Comparison of ENCODE assay signal across 19 mouse cellular contexts in genomic region chr10:84585294-84585650, GRCm38 (mm10). TPM values are rescaled to one million over a fixed set of nuclear protein-coding genes. Genes with fewer than 3 reads are reported as not detected.
DNase-seq lines count a peak whose midpoint lies in the region; ATAC-seq and TF ChIP-seq lines count a peak whose summit lies in the region.
"Had no signal": no experiment of that assay in that cellular context is flagged by ENCODE, and none has a peak within 500 bp of the region (broad histone marks: within the 10 kb centered on the region; RNA-seq: fewer than 3 reads in every experiment).

No protein-coding gene starts in this region.

- no peak overlapping the region for H3K4me2 ChIP-seq in forebrain, embryonic 12.5 days
- H3K4me2 ChIP-seq: embryonic facial prominence, embryonic 12.5 days; heart, embryonic 15.5 days; hindbrain, embryonic 15.5 days had no signal

- no peak overlapping the region for H3K9ac ChIP-seq in heart, adult 2 months (ENCODE audit: low read depth, low read length)
- H3K9ac ChIP-seq in forebrain, embryonic 12.5 days, result no peak overlapping the region
- H3K9ac ChIP-seq: embryonic facial prominence, embryonic 12.5 days; heart, embryonic 15.5 days; hindbrain, embryonic 15.5 days had no signal

- 43% methylated on average over 2 of the region's 2 CpGs for WGBS in heart, adult 2 months
- WGBS in spleen, adult 2 months, result 55% methylated on average over 2 of the region's 2 CpGs
- WGBS in forebrain, embryonic 12.5 days, result 89% methylated on average over 2 of the region's 2 CpGs

- H3K79me2 ChIP-seq in heart, adult 2 months (replicated peaks; ENCODE audit: control insufficient read depth, insufficient read depth, low read length), result peaks cover 8% of the 10 kb centered on the region

- no peaks in the 10 kb centered on the region for H3K9me3 ChIP-seq in forebrain, embryonic 12.5 days
- H3K9me3 ChIP-seq: embryonic facial prominence, embryonic 12.5 days; heart, embryonic 15.5 days; hindbrain, embryonic 15.5 days had no signal

- H3K27me3 ChIP-seq in heart, adult 2 months (ENCODE audit: control insufficient read depth, insufficient read depth, low read length), result no peaks in the 10 kb centered on the region
- no peaks in the 10 kb centered on the region for H3K27me3 ChIP-seq in spleen, adult 2 months (ENCODE audit: control insufficient read depth, insufficient read depth, low read length)
- H3K27me3 ChIP-seq in forebrain, embryonic 12.5 days, result peaks cover 3% of the 10 kb centered on the region; the same call in 1 of the 2 replicates
- H3K27me3 ChIP-seq: CH12.LX; embryonic facial prominence, embryonic 12.5 days; heart, embryonic 15.5 days; hindbrain, embryonic 15.5 days; Patski had no signal

- no peak for TF ChIP-seq EP300 in heart, adult 2 months (IDR thresholded peaks at IDR 0.05; ENCODE audit: insufficient read depth, low read depth, low read length)

- intact Hi-C loops in heart, adult 2 months (cut with DNase I), result no loop called here
- intact Hi-C loops in heart, postnatal 10 days (cut with DNase I), result no loop called here

- DNase-seq in heart, adult 2 months, result no peak
- DNase-seq in heart, postnatal 10 days, result no peak
- DNase-seq in spleen, adult 2 months (ENCODE audit: low read depth in 1 of 2, low spot score in 2 of 2), result no peak
- DNase-seq in spleen, adult 12 weeks (ENCODE audit: low spot score), result no peak
- DNase-seq in right cerebral cortex, postnatal 14 days, result no peak
- no peak for DNase-seq in right cerebral cortex, adult 18-20 months
- DNase-seq: adrenal gland, postnatal 25 days; cerebellum, adult 11 months; cerebellum, adult 9-10 months; gastrocnemius, postnatal 10 days had no signal

- peak overlapping the region; percentile 32 for H3K27ac ChIP-seq in heart, adult 2 months
- H3K27ac ChIP-seq in spleen, adult 2 months (ENCODE audit: insufficient read depth, low read length), result peak overlapping the region; percentile 44; the same call in 1 of the 2 replicates
- no peak overlapping the region for H3K27ac ChIP-seq in forebrain, embryonic 12.5 days
- H3K27ac ChIP-seq: embryonic facial prominence, embryonic 12.5 days; heart, embryonic 15.5 days; hindbrain, embryonic 15.5 days had no signal

- no peak for TF ChIP-seq POLR2A in heart, adult 2 months (IDR thresholded peaks at IDR 0.05; ENCODE audit: insufficient read depth, low read depth, low read length)
- TF ChIP-seq POLR2A in spleen, adult 2 months (IDR thresholded peaks at IDR 0.05; ENCODE audit: low read depth, low read length), result no peak

- peaks cover 30% of the 10 kb centered on the region for H3K4me1 ChIP-seq in heart, adult 2 months (ENCODE audit: control insufficient read depth, insufficient read depth, low read length)
- peaks cover 11% of the 10 kb centered on the region; the same call in 1 of the 2 replicates for H3K4me1 ChIP-seq in spleen, adult 2 months (ENCODE audit: control insufficient read depth, insufficient read depth, insufficient read length)
- H3K4me1 ChIP-seq in forebrain, embryonic 12.5 days, result no peaks in the 10 kb centered on the region
- H3K4me1 ChIP-seq: embryonic facial prominence, embryonic 12.5 days; hindbrain, embryonic 15.5 days had no signal

- no peak for TF ChIP-seq CTCF in heart, adult 2 months (IDR thresholded peaks at IDR 0.05)
- no peak for TF ChIP-seq CTCF in spleen, adult 2 months (IDR thresholded peaks at IDR 0.05; ENCODE audit: extremely low read depth, insufficient read depth, insufficient read length, insufficient replicate concordance)

- ATAC-seq in megakaryocyte, adult 5-6 weeks (ENCODE audit: poor library complexity, severe bottlenecking), result peak; percentile 67
- no peak for ATAC-seq in forebrain, embryonic 12.5 days (ENCODE audit: low FRiP score)
- ATAC-seq: forebrain, embryonic 16.5 days; intestine, postnatal 0 days had no signal

- H3K4me3 ChIP-seq in heart, adult 2 months, result no peak overlapping the region
- H3K4me3 ChIP-seq in spleen, adult 2 months (ENCODE audit: extremely low read depth, insufficient read depth, insufficient read length), result no peak overlapping the region
- no peak overlapping the region for H3K4me3 ChIP-seq in forebrain, embryonic 12.5 days (replicated peaks)
- H3K4me3 ChIP-seq: embryonic facial prominence, embryonic 12.5 days; heart, embryonic 15.5 days; hindbrain, embryonic 15.5 days had no signal

- peaks cover 65% of the 10 kb centered on the region for H3K36me3 ChIP-seq in heart, adult 2 months (ENCODE audit: control insufficient read depth, insufficient read depth, low read length)
- H3K36me3 ChIP-seq in spleen, adult 2 months (ENCODE audit: control insufficient read depth, insufficient read depth, low read length), result peaks cover 16% of the 10 kb centered on the region
- H3K36me3 ChIP-seq in forebrain, embryonic 12.5 days (replicated peaks), result no peaks in the 10 kb centered on the region
- H3K36me3 ChIP-seq: embryonic facial prominence, embryonic 12.5 days had no signal

RNA-seq across cellular contexts. Expression of gene Tcp11l2, which starts 8.8 kb away (rescaled TPM):
- 100 to 1,000 TPM; 118 to 157 TPM for total RNA-seq in heart, adult 2 months (2021)
- polyA plus RNA-seq in heart, adult 2 months (2012; rRNA removed), result 129 and 204 TPM in 2 replicates
- 10 to 100 TPM; 74.1 to 78.3 TPM for total RNA-seq in heart, postnatal 10 days (2021)
- 81.2 and 103 TPM in 2 replicates for polyA plus RNA-seq in spleen, adult 2 months (2012; rRNA removed)
- total RNA-seq in megakaryocyte, adult 5-6 weeks (2015), result 54.8 and 59.3 TPM in 2 replicates
- total RNA-seq in megakaryocyte, adult 5-6 weeks (2017), result 29.7 and 36.1 TPM in 2 replicates
- polyA plus RNA-seq in forebrain, embryonic 12.5 days (2016; fragmentation: Nextera tagmentation; extraction: Ambion mirVana), result 10.3 and 11.0 TPM in 2 replicates

RNA-seq across cellular contexts. Expression of gene Polr3b, which starts 36.8 kb away (rescaled TPM):
- 10 to 100 TPM in 1 of 2 experiments, 1 to 10 TPM in 1; 8.9 to 10.9 TPM for total RNA-seq in heart, adult 2 months (2021)
- polyA plus RNA-seq in heart, adult 2 months (2012; rRNA removed), result 3.0 and 5.1 TPM in 2 replicates
- 10 to 100 TPM; 11.0 to 12.7 TPM for total RNA-seq in heart, postnatal 10 days (2021)
- 4.5 and 4.8 TPM in 2 replicates for polyA plus RNA-seq in spleen, adult 2 months (2012; rRNA removed)
- total RNA-seq in megakaryocyte, adult 5-6 weeks (2015), result 20.0 and 20.1 TPM in 2 replicates
- total RNA-seq in megakaryocyte, adult 5-6 weeks (2017), result 26.3 and 28.7 TPM in 2 replicates
- polyA plus RNA-seq in forebrain, embryonic 12.5 days (2016; fragmentation: Nextera tagmentation; extraction: Ambion mirVana), result 17.7 and 18.0 TPM in 2 replicates

RNA-seq across cellular contexts. Expression of gene Ckap4, which starts 51.4 kb away (rescaled TPM):
- total RNA-seq in heart, adult 2 months (2021), result 10 to 100 TPM; 29.9 to 31.4 TPM
- 17.2 and 20.9 TPM in 2 replicates for polyA plus RNA-seq in heart, adult 2 months (2012; rRNA removed)
- total RNA-seq in heart, postnatal 10 days (2021), result 10 to 100 TPM; 74.8 to 86.4 TPM
- polyA plus RNA-seq in spleen, adult 2 months (2012; rRNA removed), result 10.5 and 14.4 TPM in 2 replicates
- total RNA-seq in megakaryocyte, adult 5-6 weeks (2015), result 122 and 125 TPM in 2 replicates
- 115 TPM in 2 replicates for total RNA-seq in megakaryocyte, adult 5-6 weeks (2017)
- polyA plus RNA-seq in forebrain, embryonic 12.5 days (2016; fragmentation: Nextera tagmentation; extraction: Ambion mirVana), result 72.0 and 72.2 TPM in 2 replicates
